9 mouse cellular contexts compared by ENCODE assay signal in genomic region chr15:92597011-92597780, GRCm38 (mm10).
DNase-seq lines count a peak whose midpoint lies in the region; ATAC-seq and TF ChIP-seq lines count a peak whose summit lies in the region.
"Had no signal": no experiment of that assay in that cellular context is flagged by ENCODE, and none has a peak within 500 bp of the region (broad histone marks: within the 10 kb centered on the region; RNA-seq: fewer than 3 reads in every experiment).

No protein-coding gene starts in this region.

- H3K27me3 ChIP-seq in ES-Bruce4 (ENCODE audit: control insufficient read depth, insufficient read depth, low read length, poor library complexity, severe bottlenecking), result no peaks in the 10 kb centered on the region
- peaks cover 15% of the 10 kb centered on the region for H3K27me3 ChIP-seq in forebrain, embryonic 12.5 days
- 0 out of 2 replicates have a peak, but pooled peaks cover 1% of the 10 kb centered on the region for H3K27me3 ChIP-seq in kidney, adult 2 months (replicated peaks; ENCODE audit: control insufficient read depth, insufficient read depth, low read length)
- H3K27me3 ChIP-seq in midbrain, embryonic 13.5 days, result peaks cover 17% of the 10 kb centered on the region

- H3K9me3 ChIP-seq in ES-Bruce4 (replicated peaks; ENCODE audit: control insufficient read depth, insufficient read depth, low read length, poor library complexity, severe bottlenecking), result no peaks in the 10 kb centered on the region
- no peaks in the 10 kb centered on the region for H3K9me3 ChIP-seq in forebrain, embryonic 12.5 days
- H3K9me3 ChIP-seq in midbrain, embryonic 13.5 days, result no peaks in the 10 kb centered on the region

- TF ChIP-seq EP300 in ES-Bruce4 (IDR thresholded peaks at IDR 0.05; ENCODE audit: insufficient read depth, low read depth, low read length), result no peak

- under 1% methylated on average over 20 of the region's 20 CpGs for WGBS in forebrain, embryonic 12.5 days
- 2% methylated on average over 20 of the region's 20 CpGs for WGBS in kidney, adult 2 months
- WGBS in midbrain, embryonic 13.5 days, result under 1% methylated on average over 20 of the region's 20 CpGs

- no peak for TF ChIP-seq CTCF in ES-Bruce4 (IDR thresholded peaks at IDR 0.05; ENCODE audit: low read depth, low read length)
- TF ChIP-seq CTCF in kidney, adult 2 months (conservative IDR thresholded peaks at IDR 0.05; ENCODE audit: insufficient read depth, insufficient read length, low read depth, low read length), result no peak

- peak; percentile 28 to 41 for DNase-seq in cerebellum, postnatal 14 days
- no peak for DNase-seq in cerebellum, adult 11 months
- DNase-seq in kidney, adult 2 months, result peak; percentile 19
- DNase-seq in urinary bladder, postnatal 14 days (ENCODE audit: low spot score), result no peak
- no peak for DNase-seq in urinary bladder, postnatal 36 days (ENCODE audit: low spot score in 2 of 2)

- H3K27ac ChIP-seq in ES-Bruce4 (ENCODE audit: insufficient read depth, low read length), result no peak overlapping the region
- H3K27ac ChIP-seq in forebrain, embryonic 12.5 days, result peak overlapping the region; percentile 53; the same call in 1 of the 2 replicates
- peak overlapping the region; percentile 33; the same call in 1 of the 2 replicates for H3K27ac ChIP-seq in kidney, adult 2 months (ENCODE audit: insufficient read depth, low read depth, low read length)
- peak overlapping the region; percentile 75 for H3K27ac ChIP-seq in midbrain, embryonic 13.5 days

- H3K9ac ChIP-seq in ES-Bruce4 (ENCODE audit: low read depth, poor library complexity, severe bottlenecking), result no peak overlapping the region
- H3K9ac ChIP-seq in forebrain, embryonic 12.5 days, result no peak overlapping the region
- H3K9ac ChIP-seq in midbrain, embryonic 13.5 days (replicated peaks), result peak overlapping the region; percentile 55

- TF ChIP-seq POLR2A in ES-Bruce4 (IDR thresholded peaks at IDR 0.05; ENCODE audit: insufficient read depth, low read length), result no peak
- no peak for TF ChIP-seq POLR2A in kidney, adult 2 months (IDR thresholded peaks at IDR 0.05; ENCODE audit: low read depth, low read length)

- H3K36me3 ChIP-seq in ES-Bruce4 (ENCODE audit: control insufficient read depth, insufficient read depth, low read length, poor library complexity, severe bottlenecking), result no peaks in the 10 kb centered on the region
- H3K36me3 ChIP-seq in forebrain, embryonic 12.5 days (replicated peaks), result no peaks in the 10 kb centered on the region
- H3K36me3 ChIP-seq in kidney, adult 2 months (ENCODE audit: control insufficient read depth, insufficient read depth, low read length), result no peaks in the 10 kb centered on the region
- H3K36me3 ChIP-seq in midbrain, embryonic 13.5 days, result no peaks in the 10 kb centered on the region

- H3K4me3 ChIP-seq in ES-Bruce4 (ENCODE audit: low read depth, low read length), result 0 out of 2 replicates have a peak overlapping the region, but pooled peaks have one; percentile 21
- H3K4me3 ChIP-seq in forebrain, embryonic 12.5 days (replicated peaks), result peak overlapping the region; percentile 37
- H3K4me3 ChIP-seq in kidney, adult 2 months (ENCODE audit: insufficient read depth, low read depth, low read length), result peak overlapping the region; percentile 56
- H3K4me3 ChIP-seq in midbrain, embryonic 13.5 days (replicated peaks), result peak overlapping the region; percentile 45
- H3K4me3 ChIP-seq: erythroblast, embryonic 14.5 days had no signal

- H3K4me1 ChIP-seq in ES-Bruce4 (ENCODE audit: control insufficient read depth, insufficient read depth, low read length), result no peaks in the 10 kb centered on the region
- H3K4me1 ChIP-seq in forebrain, embryonic 12.5 days, result peaks cover 32% of the 10 kb centered on the region
- H3K4me1 ChIP-seq in kidney, adult 2 months (ENCODE audit: control insufficient read depth, insufficient read depth, low read length), result peaks cover 3% of the 10 kb centered on the region; the same call in 1 of the 2 replicates
- peaks cover 34% of the 10 kb centered on the region for H3K4me1 ChIP-seq in midbrain, embryonic 13.5 days (replicated peaks)

- ATAC-seq in forebrain, embryonic 12.5 days (ENCODE audit: low FRiP score), result peak; percentile 81
- peak; percentile 86 for ATAC-seq in midbrain, embryonic 13.5 days

- H3K4me2 ChIP-seq in forebrain, embryonic 12.5 days, result peak overlapping the region; percentile 54
- peak overlapping the region; percentile 62 for H3K4me2 ChIP-seq in midbrain, embryonic 13.5 days (replicated peaks)

Comparison
In these comparisons a context has a peak if more than half of its experiments do, and no peak if none do; other contexts are left out.
1. DNase-seq: peak in cerebellum, postnatal 14 days (2 of 2) and kidney, adult 2 months (single experiment); none in cerebellum, adult 11 months (single experiment), urinary bladder, postnatal 14 days (single experiment) and urinary bladder, postnatal 36 days (0 of 2).
2. Peak in every context shown above with its lines, with median percentiles within 50 percentile points of each other: H3K4me3 ChIP-seq.